Mouse (Mus musculus): ENCODE data around the gene Ngf.

The Ngf gene

GRCm38 (mm10) chr3:102508455-102508854 lies 38.7 kb downstream of the Ngf start:
- no peak for DNase-seq

- no peak for DNase-seq
These were observed 39.9 kb downstream of the Ngf start for GRCm38 (mm10) chr3:102509601-102510000.

- no peak for DNase-seq
These were observed 47.2 kb downstream of the Ngf start for GRCm38 (mm10) chr3:102516937-102517336.

- DNase-seq, result no peak
These were observed 51.3 kb downstream of the Ngf start for GRCm38 (mm10) chr3:102521061-102521460.

GRCm38 (mm10) chr3:102523711-102524110 lies 54.0 kb downstream of the Ngf start:
- DNase-seq, result no peak

- DNase-seq, result no peak
These were observed 55.2 kb downstream of the Ngf start for GRCm38 (mm10) chr3:102524951-102525350.

- no peak for DNase-seq
These were observed 56.1 kb downstream of the Ngf start for GRCm38 (mm10) chr3:102525856-102526255.

GRCm38 (mm10) chr3:102526481-102526880 lies 56.8 kb downstream of the Ngf start:
- DNase-seq, result no peak

GRCm38 (mm10) chr3:102534744-102535143 lies 65.0 kb downstream of the Ngf start:
- no peak for DNase-seq

GRCm38 (mm10) chr3:102543646-102544045 lies 73.9 kb downstream of the Ngf start:
- no peak for DNase-seq

- no peak for DNase-seq
These were observed 77.8 kb downstream of the Ngf start for GRCm38 (mm10) chr3:102547536-102547935.

- no peak for DNase-seq
These were observed 84.4 kb downstream of the Ngf start for GRCm38 (mm10) chr3:102553935-102554670.

- DNase-seq, result no peak
These were observed 86.4 kb downstream of the Ngf start for GRCm38 (mm10) chr3:102556108-102556507.

- DNase-seq, result no peak
These were observed 86.9 kb downstream of the Ngf start for GRCm38 (mm10) chr3:102556645-102557044.
